Mouse (Mus musculus): ENCODE measurements around the gene Bcar1. TPM values are rescaled to one million over a fixed set of nuclear protein-coding genes. Genes with fewer than 3 reads are reported as not detected.

The Bcar1 gene
- polyA plus RNA-seq, 1 experiment from 2014 or later = 39.7 TPM

GRCm38 (mm10) chr8:111735335-111735761 is 8.3 kb downstream of the Bcar1 start:
- Histone ChIP-seq H3K36me3 (no peaks in the 10 kb centered on the region), H3K27ac (peak overlapping the region; percentile 55), H3K4me1 (peaks cover 80% of the 10 kb centered on the region), H3K4me3 (replicated peaks) (no peak overlapping the region), H3K9ac (no peak overlapping the region), H3K9me3 (no peaks in the 10 kb centered on the region), H3K4me2 (0 out of 2 replicates have a peak overlapping the region, but pooled peaks have one; percentile 1), H3K27me3 (replicated peaks) (no peaks in the 10 kb centered on the region)
- 53% methylated on average over 8 of the region's 8 CpGs for WGBS
- no peak for ATAC-seq (ENCODE audit: insufficient read depth, low FRiP score, low read depth)

GRCm38 (mm10) chr8:111734244-111734960 is 9.2 kb downstream of the Bcar1 start:
- Histone ChIP-seq H3K4me1 (peaks cover 80% of the 10 kb centered on the region), H3K4me2 (no peak overlapping the region), H3K27ac (peak overlapping the region; percentile 92), H3K9me3 (no peaks in the 10 kb centered on the region), H3K36me3 (no peaks in the 10 kb centered on the region), H3K4me3 (replicated peaks) (no peak overlapping the region), H3K27me3 (replicated peaks) (no peaks in the 10 kb centered on the region), H3K9ac (no peak overlapping the region)
- WGBS = 50% methylated on average over 6 of the region's 6 CpGs
- ATAC-seq (ENCODE audit: insufficient read depth, low FRiP score, low read depth) = no peak

- Histone ChIP-seq H3K4me2 (no peak overlapping the region), H3K4me1 (peaks cover 79% of the 10 kb centered on the region)
- no peak for ATAC-seq (ENCODE audit: insufficient read depth, low FRiP score, low read depth)
These were observed 9.9 kb downstream of the Bcar1 start for GRCm38 (mm10) chr8:111733581-111734243.

GRCm38 (mm10) chr8:111732406-111733085 is 11.1 kb downstream of the Bcar1 start:
- Histone ChIP-seq H3K36me3 (no peaks in the 10 kb centered on the region), H3K4me3 (replicated peaks) (peak overlapping the region; percentile 74), H3K4me2 (peak overlapping the region; percentile 81), H3K27ac (peak overlapping the region; percentile 92), H3K9ac (no peak overlapping the region), H3K4me1 (peaks cover 86% of the 10 kb centered on the region), H3K27me3 (replicated peaks) (no peaks in the 10 kb centered on the region), H3K9me3 (no peaks in the 10 kb centered on the region)
- 19% methylated on average over 10 of the region's 10 CpGs for WGBS
- peak; percentile 5 for ATAC-seq (ENCODE audit: insufficient read depth, low FRiP score, low read depth)

More at GRCm38 (mm10) chr8:111733581-111734243, 9.9 kb downstream of the Bcar1 start:
- Histone ChIP-seq H3K36me3 (no peaks in the 10 kb centered on the region), H3K27me3 (replicated peaks) (no peaks in the 10 kb centered on the region), H3K9ac (no peak overlapping the region), H3K9me3 (no peaks in the 10 kb centered on the region), H3K4me3 (replicated peaks) (no peak overlapping the region), H3K27ac (peak overlapping the region; percentile 92)
- WGBS = 20% methylated on average over 5 of the region's 5 CpGs

GRCm38 (mm10) chr8:111732004-111732403 is 11.6 kb downstream of the Bcar1 start:
- Histone ChIP-seq H3K4me2 (peak overlapping the region; percentile 81), H3K9me3 (no peaks in the 10 kb centered on the region), H3K27me3 (replicated peaks) (no peaks in the 10 kb centered on the region), H3K4me3 (replicated peaks) (peak overlapping the region; percentile 74), H3K36me3 (no peaks in the 10 kb centered on the region), H3K4me1 (peaks cover 86% of the 10 kb centered on the region), H3K27ac (peak overlapping the region; percentile 92), H3K9ac (peak overlapping the region; percentile 75)
- ATAC-seq (ENCODE audit: insufficient read depth, low FRiP score, low read depth) = peak; percentile 90
- under 1% methylated on average over 25 of the region's 41 CpGs for WGBS

- WGBS = 1% methylated on average over 39 of the region's 39 CpGs
- H3K4me1 ChIP-seq = peaks cover 85% of the 10 kb centered on the region
- H3K4me3 ChIP-seq (replicated peaks) = peak overlapping the region; percentile 74
- H3K9me3 ChIP-seq = no peaks in the 10 kb centered on the region
- ATAC-seq (ENCODE audit: insufficient read depth, low FRiP score, low read depth) = peak; percentile 9; the same call in 1 of the 2 replicates
- peak overlapping the region; percentile 75 for H3K9ac ChIP-seq
- peak overlapping the region; percentile 81 for H3K4me2 ChIP-seq
- H3K27ac ChIP-seq = peak overlapping the region; percentile 91
- H3K36me3 ChIP-seq = no peaks in the 10 kb centered on the region
- H3K27me3 ChIP-seq (replicated peaks) = no peaks in the 10 kb centered on the region
These were observed 12.2 kb downstream of the Bcar1 start for GRCm38 (mm10) chr8:111731231-111731977.

GRCm38 (mm10) chr8:111729233-111730170 is 14.1 kb downstream of the Bcar1 start:
- Histone ChIP-seq H3K27ac (no peak overlapping the region), H3K36me3 (0 out of 2 replicates have a peak, but pooled peaks cover 3% of the 10 kb centered on the region), H3K4me3 (replicated peaks) (0 out of 2 replicates have a peak overlapping the region, but pooled peaks have one; percentile 74), H3K4me2 (peak overlapping the region; percentile 81), H3K9me3 (no peaks in the 10 kb centered on the region), H3K9ac (no peak overlapping the region), H3K27me3 (replicated peaks) (no peaks in the 10 kb centered on the region), H3K4me1 (peaks cover 72% of the 10 kb centered on the region)
- ATAC-seq (ENCODE audit: insufficient read depth, low FRiP score, low read depth) = no peak
- WGBS = 58% methylated on average over 7 of the region's 7 CpGs

- no peak overlapping the region for H3K27ac ChIP-seq
- no peak for ATAC-seq (ENCODE audit: insufficient read depth, low FRiP score, low read depth)
These were observed 15.1 kb downstream of the Bcar1 start for GRCm38 (mm10) chr8:111728481-111728880.

GRCm38 (mm10) chr8:111727553-111727952 is 16.1 kb downstream of the Bcar1 start:
- 77% methylated on average over 4 of the region's 4 CpGs for WGBS
- Histone ChIP-seq H3K27ac (no peak overlapping the region), H3K27me3 (replicated peaks) (no peaks in the 10 kb centered on the region), H3K4me1 (peaks cover 56% of the 10 kb centered on the region), H3K9ac (no peak overlapping the region), H3K36me3 (0 out of 2 replicates have a peak, but pooled peaks cover 5% of the 10 kb centered on the region), H3K4me3 (replicated peaks) (no peak overlapping the region), H3K9me3 (no peaks in the 10 kb centered on the region), H3K4me2 (no peak overlapping the region)
- ATAC-seq (ENCODE audit: insufficient read depth, low FRiP score, low read depth) = no peak

More at GRCm38 (mm10) chr8:111728481-111728880, 15.1 kb downstream of the Bcar1 start:
- Histone ChIP-seq H3K27me3 (replicated peaks) (no peaks in the 10 kb centered on the region), H3K9me3 (no peaks in the 10 kb centered on the region), H3K9ac (no peak overlapping the region), H3K4me1 (peaks cover 66% of the 10 kb centered on the region), H3K4me2 (no peak overlapping the region), H3K36me3 (0 out of 2 replicates have a peak, but pooled peaks cover 5% of the 10 kb centered on the region), H3K4me3 (replicated peaks) (no peak overlapping the region)
- 84% methylated on average over 5 of the region's 5 CpGs for WGBS

GRCm38 (mm10) chr8:111726102-111726900 is 17.3 kb downstream of the Bcar1 start:
- peak; percentile 59 for ATAC-seq (ENCODE audit: insufficient read depth, low FRiP score, low read depth)
- Histone ChIP-seq H3K9me3 (no peaks in the 10 kb centered on the region), H3K4me2 (peak overlapping the region; percentile 2; the same call in 1 of the 2 replicates), H3K27ac (peak overlapping the region; percentile 75), H3K27me3 (replicated peaks) (no peaks in the 10 kb centered on the region), H3K9ac (no peak overlapping the region), H3K36me3 (0 out of 2 replicates have a peak, but pooled peaks cover 5% of the 10 kb centered on the region), H3K4me3 (replicated peaks) (no peak overlapping the region), H3K4me1 (peaks cover 52% of the 10 kb centered on the region)
- 53% methylated on average over 7 of the region's 7 CpGs for WGBS
